Mouse (Mus musculus) MEL (cell line): ENCODE results near the gene Prelid3b. TPM values are rescaled to one million over a fixed set of nuclear protein-coding genes. Genes with fewer than 3 reads are reported as not detected.

ENCODE experiments used
- DNase-seq: peaks from one replicate; pipeline ENCODE4 v3.0.0; 2011; ENCODE audit warnings: low read depth, low spot score
- H3K27ac ChIP-seq: 2 replicates; pipeline ENCODE4 v1.5.1; 2012; ENCODE audit warnings: low read depth, mild to moderate bottlenecking, control low read depth, low read length, moderate library complexity; ENCODE audit not compliant: control insufficient read depth
- H3K27me3 ChIP-seq, 2 experiments: fragments of 150-350 bp in 1 of 2; sonication (generic) in 1 of 2; 2 replicates each; pipeline ENCODE4 v1.6.1; 2012; ENCODE audit warnings: low read length in 2 of 2, mild to moderate bottlenecking in 2 of 2, improper control_type of control experiment in 1 of 2, moderate library complexity in 1 of 2; ENCODE audit not compliant: insufficient read depth in 2 of 2, control insufficient read depth in 1 of 2
- H3K36me3 ChIP-seq, 2 experiments: 2 replicates each; pipeline ENCODE4 v1.6.1; 2012 to 2014; ENCODE audit warnings: low read length in 2 of 2, improper control_type of control experiment in 1 of 2, inconsistent platforms in 1 of 2, mild to moderate bottlenecking in 1 of 2; ENCODE audit not compliant: insufficient read depth in 2 of 2, control insufficient read depth in 1 of 2
- H3K4me1 ChIP-seq, 2 experiments: fragments of 150-350 bp in 1 of 2; sonication (generic) in 1 of 2; 2 replicates each; pipeline ENCODE4 v1.6.1; 2012; ENCODE audit warnings: low read length in 2 of 2, improper control_type of control experiment in 1 of 2, mild to moderate bottlenecking in 1 of 2; ENCODE audit not compliant: insufficient read depth in 2 of 2, control insufficient read depth in 1 of 2
- H3K4me3 ChIP-seq, 2 experiments: fragments of 150-350 bp in 1 of 2; sonication (generic) in 1 of 2; 2 replicates each; pipeline ENCODE4 v1.5.1; 2012; ENCODE audit warnings: low read depth in 2 of 2, low read length in 2 of 2, mild to moderate bottlenecking in 2 of 2, moderate library complexity in 2 of 2, control low read depth in 1 of 2, improper control_type of control experiment in 1 of 2; ENCODE audit not compliant: control insufficient read depth in 1 of 2, insufficient read depth in 1 of 2
- H3K79me2 ChIP-seq: 2 replicates; pipeline ENCODE4 v1.6.1; 2012; ENCODE audit warnings: mild to moderate bottlenecking, low read length, moderate library complexity; ENCODE audit not compliant: control insufficient read depth, poor library complexity, insufficient read depth
- H3K9ac ChIP-seq: 2 replicates; pipeline ENCODE4 v1.6.1; 2012; ENCODE audit warnings: low read depth, mild to moderate bottlenecking, control low read depth, low read length, moderate library complexity; ENCODE audit not compliant: control insufficient read depth, poor library complexity, severe bottlenecking
- H3K9me3 ChIP-seq: fragments of 150-350 bp; sonication (generic); replicated peaks from 2 replicates; pipeline ENCODE4 v1.6.1; 2012; ENCODE audit warnings: mild to moderate bottlenecking, low read length, improper control_type of control experiment, moderate library complexity; ENCODE audit not compliant: insufficient read depth
- ELF1 ChIP-seq: IDR thresholded peaks from 2 replicates; pipeline ENCODE4 v1.6.1; 2014; ENCODE audit warnings: low read depth, mild to moderate bottlenecking, inconsistent platforms, low read length, improper control_type of control experiment, moderate library complexity
- ETS1 ChIP-seq: IDR thresholded peaks from 2 replicates; pipeline ENCODE4 v1.6.1; 2012; ENCODE audit warnings: low read depth, mild to moderate bottlenecking, inconsistent platforms, low read length, improper control_type of control experiment, moderate library complexity
- GATA1 ChIP-seq: IDR thresholded peaks from 2 replicates; pipeline ENCODE4 v1.6.1; 2011; ENCODE audit warnings: low read depth, low read length, improper control_type of control experiment
- HCFC1 ChIP-seq: IDR thresholded peaks from 2 replicates; pipeline ENCODE4 v1.6.1; 2012; ENCODE audit warnings: low read depth, mild to moderate bottlenecking, inconsistent platforms, low read length, improper control_type of control experiment, moderate library complexity
- MAZ ChIP-seq: IDR thresholded peaks from 2 replicates; pipeline ENCODE4 v1.6.1; 2012; ENCODE audit warnings: low read depth, mild to moderate bottlenecking, inconsistent platforms, low read length, improper control_type of control experiment
- MXI1 ChIP-seq: IDR thresholded peaks from 2 replicates; pipeline ENCODE4 v1.6.1; 2011; ENCODE audit warnings: mild to moderate bottlenecking, low read depth, low read length, improper control_type of control experiment
- MYB ChIP-seq: IDR thresholded peaks from 2 replicates; pipeline ENCODE4 v1.6.1; 2011; ENCODE audit warnings: mild to moderate bottlenecking, low read depth, low read length, improper control_type of control experiment
- MYC ChIP-seq: IDR thresholded peaks from 2 replicates; pipeline ENCODE4 v1.6.1; 2011; ENCODE audit warnings: low read depth, mild to moderate bottlenecking, low read length, improper control_type of control experiment, moderate library complexity
- NRF1 ChIP-seq: IDR thresholded peaks from 2 replicates; pipeline ENCODE4 v1.6.1; 2014; ENCODE audit warnings: low read depth, mild to moderate bottlenecking, inconsistent platforms, low read length, improper control_type of control experiment, moderate library complexity; ENCODE audit not compliant: poor library complexity, insufficient read depth, severe bottlenecking
- POLR2AphosphoS2 ChIP-seq: IDR thresholded peaks from 2 replicates; pipeline ENCODE4 v1.6.1; 2011; ENCODE audit warnings: low read length, improper control_type of control experiment
- RCOR1 ChIP-seq: IDR thresholded peaks from 2 replicates; pipeline ENCODE4 v1.6.1; 2012; ENCODE audit warnings: low read depth, mild to moderate bottlenecking, inconsistent platforms, low read length, improper control_type of control experiment
- SIN3A ChIP-seq: IDR thresholded peaks from 2 replicates; pipeline ENCODE4 v1.6.1; 2012; ENCODE audit warnings: low read length, improper control_type of control experiment, inconsistent platforms
- TAL1 ChIP-seq: IDR thresholded peaks from 2 replicates; pipeline ENCODE4 v1.6.1; 2012; ENCODE audit warnings: mild to moderate bottlenecking, inconsistent platforms, low read length, moderate library complexity, mixed read lengths
- TCF12 ChIP-seq: IDR thresholded peaks from 2 replicates; pipeline ENCODE4 v1.6.1; 2014; ENCODE audit warnings: low read depth, mild to moderate bottlenecking, inconsistent platforms, low read length, improper control_type of control experiment, moderate library complexity
- USF1 ChIP-seq: IDR thresholded peaks from 2 replicates; pipeline ENCODE4 v1.6.1; 2014; ENCODE audit warnings: low read depth, mild to moderate bottlenecking, inconsistent platforms, low read length, improper control_type of control experiment, moderate library complexity
- USF2 ChIP-seq, 2 experiments: IDR thresholded peaks; 2 replicates each; pipeline ENCODE4 v1.6.1; 2011 to 2012; ENCODE audit warnings: improper control_type of control experiment in 2 of 2, low read length in 2 of 2, borderline replicate concordance in 1 of 2, inconsistent platforms in 1 of 2, low read depth in 1 of 2, mild to moderate bottlenecking in 1 of 2; ENCODE audit not compliant: insufficient read depth in 1 of 2
- ZC3H11A ChIP-seq: IDR thresholded peaks from 2 replicates; pipeline ENCODE4 v1.6.1; 2012; ENCODE audit warnings: low read depth, mild to moderate bottlenecking, inconsistent platforms, low read length, improper control_type of control experiment
- ZMIZ1 ChIP-seq: IDR thresholded peaks from 2 replicates; pipeline ENCODE4 v1.6.1; 2012; ENCODE audit warnings: low read depth, mild to moderate bottlenecking, inconsistent platforms, low read length, improper control_type of control experiment, moderate library complexity
- polyA plus RNA-seq, 2 experiments: library from polyadenylated mRNA; stranded (reverse) in 1 of 2; unstranded in 1 of 2; fragments of >175 nt in 1 of 2; fragments of >200 nt in 1 of 2; gene quantifications; 2 replicates each; pipeline versions ENCODE4 v1.2.1 to v1.2.4; 2012; ENCODE audit warnings: low replicate concordance in 2 of 2, low read depth in 1 of 2; ENCODE audit not compliant: insufficient read length in 2 of 2, insufficient read depth in 1 of 2, missing spikeins in 1 of 2
- total RNA-seq: library from RNA; depleted of rRNA; stranded (reverse); fragments of 300-350 nt; gene quantifications from 2 replicates; pipeline ENCODE4 v1.2.3, GENCODE M21; 2012

Gene Prelid3b
- total and polyA plus RNA-seq, 3 experiments = 142 to 210 (median 189) TPM

DNA sequence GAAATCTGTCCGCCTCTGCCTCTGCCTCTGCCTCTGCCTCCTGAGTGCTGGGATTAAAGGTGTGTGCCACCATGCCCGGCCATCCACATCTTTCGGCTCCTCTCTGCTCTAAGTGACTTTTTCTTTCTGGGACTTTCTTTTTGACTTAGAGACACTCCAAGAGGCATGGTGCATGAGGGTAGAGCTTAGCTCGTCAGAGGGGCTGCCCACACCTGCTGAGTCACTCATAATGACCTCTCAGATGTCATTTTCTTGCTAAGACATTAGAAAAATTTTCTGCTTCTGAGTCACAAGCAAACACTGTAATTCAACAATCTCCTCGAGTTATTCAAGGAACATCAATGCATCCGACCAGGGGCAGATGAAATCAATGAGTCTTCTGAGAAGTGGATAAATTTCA lies 27.9 kb downstream of the Prelid3b start:
- TF ChIP-seq ZC3H11A = no peak
- no peak for TF ChIP-seq GATA1
- TF ChIP-seq USF2 (IDR thresholded peaks at IDR 0.05; ENCODE audit: borderline replicate concordance in 1 of 2, insufficient read depth in 1 of 2, low read depth in 1 of 2, low read length in 2 of 2) = no peak
- no peak for TF ChIP-seq RCOR1
- TF ChIP-seq NRF1 = no peak
- Histone ChIP-seq H3K36me3 (no peaks in the 10 kb centered on the region; a peak in 1 of 4 replicates), H3K9me3 (no peaks in the 10 kb centered on the region), H3K27me3 (no peaks in the 10 kb centered on the region), H3K4me3 (no peak overlapping the region), H3K9ac (no peak overlapping the region), H3K79me2 (no peaks in the 10 kb centered on the region), H3K4me1 (peaks cover 0 to 8% of the 10 kb centered on the region in 2 experiments; a peak in 2 of 4 replicates), H3K27ac (no peak overlapping the region)
- DNase-seq = no peak

DNA sequence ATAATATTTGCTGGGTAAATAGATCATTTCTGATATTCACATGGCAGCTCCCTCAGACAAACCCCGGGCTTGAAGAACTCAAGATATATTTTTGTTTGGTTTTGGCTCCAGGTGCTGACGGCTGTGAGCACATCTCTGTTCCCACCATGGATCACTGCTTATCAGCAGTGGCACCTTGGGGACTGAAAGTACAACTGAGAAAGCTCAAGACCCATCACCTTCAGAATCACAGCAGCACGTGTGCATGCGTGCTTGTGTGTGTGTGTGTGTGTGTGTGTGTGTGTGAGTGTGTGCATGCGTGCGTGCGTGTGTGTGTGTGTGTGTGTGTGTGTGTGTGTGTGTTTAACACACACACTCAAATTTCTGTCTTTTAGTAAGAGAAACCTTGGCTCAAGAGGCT lies 28.5 kb downstream of the Prelid3b start:
- Histone ChIP-seq H3K27me3 (no peaks in the 10 kb centered on the region), H3K9ac (no peak overlapping the region), H3K79me2 (no peaks in the 10 kb centered on the region), H3K36me3 (peaks cover 0 to 1% of the 10 kb centered on the region in 2 experiments; a peak in 1 of 4 replicates), H3K27ac (no peak overlapping the region), H3K4me1 (peaks cover under 1 to 10% of the 10 kb centered on the region in 2 experiments; a peak in 1 of 4 replicates), H3K4me3 (no peak overlapping the region), H3K9me3 (no peaks in the 10 kb centered on the region)
- TF ChIP-seq GATA1 (no peak), ZC3H11A (no peak), ZMIZ1 (no peak), MYC (no peak), MXI1 (no peak), MYB (no peak), TCF12 (no peak), ETS1 (no peak), SIN3A (no peak), USF1 (no peak), HCFC1 (no peak), ELF1 (no peak), MAZ (no peak), TAL1 (no peak), POLR2AphosphoS2 (no peak)
- no peak for DNase-seq
